Mouse (Mus musculus): ENCODE measurements at regions not wholly inside any gene's neighbourhood (a gene's known extent, or its start where the extent isn't known, plus 50 kb on each side); places are given as distances from the start of the nearest gene placed in this dataset.

- TF ChIP-seq POLR2A (IDR thresholded peaks at IDR 0.05; ENCODE audit: insufficient read depth, low read depth, low read length) (no peak), CTCF (IDR thresholded peaks at IDR 0.05; ENCODE audit: insufficient read depth, low read depth, low read length) (no peak)
These were observed 129.1 kb downstream of the Slc38a4 start for GRCm38 (mm10) chr15:96926660-96927059.

Measured in olfactory bulb, adult 2 months (tissue).